Mouse (Mus musculus) lung, adult 2 months (tissue): ENCODE data around the gene Lrrc10b. TPM values are rescaled to one million over a fixed set of nuclear protein-coding genes. Genes with fewer than 3 reads are reported as not detected.

Source experiments
- DNase-seq: peaks from one replicate; pipeline ENCODE4 v3.0.0; 2022
- H3K4me1 ChIP-seq: fragments of 200-500 bp; 2 replicates; pipeline ENCODE4 v1.6.1; 2011; ENCODE audit warnings: low read length; ENCODE audit not compliant: control insufficient read depth, insufficient read depth
- H3K4me3 ChIP-seq: fragments of 200-500 bp; replicated peaks from 2 replicates; pipeline ENCODE3; 2011; ENCODE audit warnings: low read depth, mild to moderate bottlenecking, control low read depth, low read length; ENCODE audit errors: extremely low read depth
- CTCF ChIP-seq: fragments of 200-500 bp; IDR thresholded peaks from 2 replicates; pipeline ENCODE4 v1.5.1; 2011; ENCODE audit warnings: mild to moderate bottlenecking, low read length, control low read depth; ENCODE audit not compliant: insufficient read depth
- POLR2A ChIP-seq: fragments of 200-500 bp; IDR thresholded peaks from 2 replicates; pipeline ENCODE4 v1.6.1; 2011; ENCODE audit warnings: low read depth, mild to moderate bottlenecking, control low read depth, low read length, borderline replicate concordance; ENCODE audit errors: extremely low read depth
- WGBS: fragments of 180-500 bp; shearing (Covaris S2); methylation state at CpG from one replicate; pipeline ENCODE4 v1.1.7; 2018; 5-methylcytosine and 5-hydroxymethylcytosine counted together
- polyA plus RNA-seq: library from polyadenylated mRNA; depleted of rRNA; stranded (reverse); fragments of >200 nt; gene quantifications from 2 replicates; pipeline ENCODE4 v1.2.3, GENCODE M21; 2012

Gene Lrrc10b
- polyA plus RNA-seq, 1 experiment: 20.6 TPM

GRCm38 (mm10) chr19:10449708-10450107, 7.6 kb downstream of the Lrrc10b start:
- no peaks in the 10 kb centered on the region for H3K4me1 ChIP-seq
- 0% methylated on average over 3 of the region's 3 CpGs for WGBS
- TF ChIP-seq CTCF (peak; percentile 41), POLR2A (no peak)
- H3K4me3 ChIP-seq: no peak overlapping the region
- DNase-seq: peak; percentile 60

- 74% methylated on average over 6 of the region's 6 CpGs for WGBS
- no peak overlapping the region for H3K4me3 ChIP-seq
- no peaks in the 10 kb centered on the region for H3K4me1 ChIP-seq
- TF ChIP-seq POLR2A (no peak), CTCF (no peak)
- DNase-seq: no peak
These were observed 8.1 kb downstream of the Lrrc10b start for GRCm38 (mm10) chr19:10449190-10449589.

GRCm38 (mm10) chr19:10448275-10448674, 9.0 kb downstream of the Lrrc10b start:
- no peak overlapping the region for H3K4me3 ChIP-seq
- TF ChIP-seq POLR2A: no peak
- no peak for TF ChIP-seq CTCF
- no peak for DNase-seq
- 90% methylated on average over 7 of the region's 7 CpGs for WGBS
- H3K4me1 ChIP-seq: no peaks in the 10 kb centered on the region

- TF ChIP-seq POLR2A (no peak), CTCF (no peak)
- Histone ChIP-seq H3K4me1 (no peaks in the 10 kb centered on the region), H3K4me3 (no peak overlapping the region)
- no peak for DNase-seq
- 88% methylated on average over 15 of the region's 15 CpGs for WGBS
These were observed 12.4 kb downstream of the Lrrc10b start for GRCm38 (mm10) chr19:10444685-10445369.

GRCm38 (mm10) chr19:10437521-10437920, 19.8 kb downstream of the Lrrc10b start:
- no peak for TF ChIP-seq POLR2A
- no peak for TF ChIP-seq CTCF
- 46% methylated on average over 1 of the region's 1 CpGs for WGBS
- peak; percentile 29 for DNase-seq
- H3K4me3 ChIP-seq: no peak overlapping the region
- H3K4me1 ChIP-seq: no peaks in the 10 kb centered on the region

- WGBS: 24% methylated on average over 1 of the region's 1 CpGs
These were observed 20.5 kb downstream of the Lrrc10b start for GRCm38 (mm10) chr19:10436726-10437125.

GRCm38 (mm10) chr19:10435908-10436307, 21.4 kb downstream of the Lrrc10b start:
- Histone ChIP-seq H3K4me3 (peak overlapping the region; percentile 17), H3K4me1 (no peaks in the 10 kb centered on the region)
- DNase-seq: peak; percentile 64
- 31% methylated on average over 3 of the region's 3 CpGs for WGBS
- TF ChIP-seq POLR2A (no peak), CTCF (peak; percentile 83)

More at GRCm38 (mm10) chr19:10436726-10437125, 20.5 kb downstream of the Lrrc10b start:
- DNase-seq: no peak
- TF ChIP-seq POLR2A: no peak
- no peak for TF ChIP-seq CTCF
- H3K4me1 ChIP-seq: no peaks in the 10 kb centered on the region
- no peak overlapping the region for H3K4me3 ChIP-seq

GRCm38 (mm10) chr19:10434927-10435326, 22.3 kb downstream of the Lrrc10b start:
- TF ChIP-seq POLR2A (peak; percentile 7; the same call in 1 of the 2 replicates), CTCF (no peak)
- Histone ChIP-seq H3K4me3 (no peak overlapping the region), H3K4me1 (no peaks in the 10 kb centered on the region)
- peak; percentile 57 for DNase-seq
- 57% methylated on average over 6 of the region's 6 CpGs for WGBS

GRCm38 (mm10) chr19:10433879-10434540, 23.3 kb downstream of the Lrrc10b start:
- DNase-seq: no peak
- 56% methylated on average over 9 of the region's 9 CpGs for WGBS
- Histone ChIP-seq H3K4me1 (no peaks in the 10 kb centered on the region), H3K4me3 (no peak overlapping the region)
- TF ChIP-seq POLR2A (no peak), CTCF (no peak)

GRCm38 (mm10) chr19:10433225-10433624, 24.0 kb downstream of the Lrrc10b start:
- DNase-seq: no peak

More at GRCm38 (mm10) chr19:10433225-10433624, 24.0 kb downstream of the Lrrc10b start:
- H3K4me3 ChIP-seq: no peak overlapping the region
- no peaks in the 10 kb centered on the region for H3K4me1 ChIP-seq
- no peak for TF ChIP-seq POLR2A
- TF ChIP-seq CTCF: no peak
- WGBS: 66% methylated on average over 7 of the region's 7 CpGs
